Mouse (Mus musculus) limb, embryonic 15.5 days (tissue): ENCODE measurements around the gene Large1. TPM values are rescaled to one million over a fixed set of nuclear protein-coding genes. Genes with fewer than 3 reads are reported as not detected.

ENCODE experiments used
- ATAC-seq: fragments of 200-750 bp; cut with Nextera tagmentation; 2 replicates; pipeline ENCODE4 v1.8.0; 2017; ENCODE audit warnings: low read depth, moderate TSS enrichment; ENCODE audit not compliant: insufficient number of reproducible peaks, low FRiP score, low TSS enrichment
- H3K27ac ChIP-seq: fragments of 300-500 bp; sonication (generic); 2 replicates; pipeline ENCODE4 v1.5.1; 2015; ENCODE audit warnings: moderate library complexity, mild to moderate bottlenecking, inconsistent platforms
- H3K27me3 ChIP-seq: fragments of 300-500 bp; sonication (generic); 2 replicates; pipeline ENCODE4 v1.6.1; 2015; ENCODE audit warnings: inconsistent platforms
- H3K36me3 ChIP-seq: fragments of 300-500 bp; sonication (generic); 2 replicates; pipeline ENCODE4 v1.6.1; 2015; ENCODE audit warnings: inconsistent platforms
- H3K4me1 ChIP-seq: fragments of 300-500 bp; sonication (generic); 2 replicates; pipeline ENCODE4 v1.6.1; 2015; ENCODE audit warnings: inconsistent platforms
- H3K4me2 ChIP-seq: fragments of 300-500 bp; sonication (generic); 2 replicates; pipeline ENCODE4 v1.6.1; 2015; ENCODE audit warnings: mild to moderate bottlenecking, inconsistent platforms
- H3K4me3 ChIP-seq: fragments of 300-500 bp; sonication (generic); 2 replicates; pipeline ENCODE4 v1.5.1; 2015; ENCODE audit warnings: mild to moderate bottlenecking, inconsistent platforms
- H3K9ac ChIP-seq: fragments of 300-500 bp; sonication (generic); 2 replicates; pipeline ENCODE4 v1.6.1; 2015; ENCODE audit warnings: inconsistent platforms
- H3K9me3 ChIP-seq: fragments of 300-500 bp; sonication (generic); 2 replicates; pipeline ENCODE4 v1.6.1; 2016; ENCODE audit warnings: inconsistent platforms
- WGBS: fragments of 180-500 bp; shearing (Covaris S2); methylation state at CpG from one replicate; pipeline ENCODE4 v1.1.7; 2015; 5-methylcytosine and 5-hydroxymethylcytosine counted together
- polyA plus RNA-seq: library from polyadenylated mRNA; unstranded; fragments of >200 nt; fragmentation: Nextera tagmentation; extraction: Ambion mirVana; gene quantifications from 2 replicates; pipeline ENCODE4 v1.2.1, GENCODE M21; 2015

Gene Large1
- polyA plus RNA-seq, 1 experiment from 2014 or later: 6.9 TPM

- Histone ChIP-seq H3K27me3 (no peaks in the 10 kb centered on the region), H3K9ac (no peak overlapping the region), H3K4me2 (no peak overlapping the region), H3K36me3 (no peaks in the 10 kb centered on the region), H3K27ac (no peak overlapping the region), H3K4me1 (no peaks in the 10 kb centered on the region), H3K9me3 (no peaks in the 10 kb centered on the region), H3K4me3 (no peak overlapping the region)
- ATAC-seq: no peak
- WGBS: 71% methylated on average over 1 of the region's 1 CpGs
Observed at GRCm38 (mm10) chr8:73061410-73061809, 291.9 kb downstream of the Large1 start.

GRCm38 (mm10) chr8:73054726-73055125 is 298.6 kb downstream of the Large1 start:
- ATAC-seq: no peak
- H3K27ac ChIP-seq: no peak overlapping the region
- H3K27me3 ChIP-seq: no peaks in the 10 kb centered on the region
- H3K9ac ChIP-seq: no peak overlapping the region
- WGBS: 77% methylated on average over 1 of the region's 1 CpGs
- no peak overlapping the region for H3K4me2 ChIP-seq
- no peaks in the 10 kb centered on the region for H3K9me3 ChIP-seq
- no peaks in the 10 kb centered on the region for H3K36me3 ChIP-seq
- H3K4me3 ChIP-seq: no peak overlapping the region
- H3K4me1 ChIP-seq: no peaks in the 10 kb centered on the region

- WGBS: 88% methylated on average over 3 of the region's 3 CpGs
- no peaks in the 10 kb centered on the region for H3K4me1 ChIP-seq
- H3K9me3 ChIP-seq: no peaks in the 10 kb centered on the region
- no peak overlapping the region for H3K9ac ChIP-seq
- H3K27me3 ChIP-seq: no peaks in the 10 kb centered on the region
- no peak for ATAC-seq
- no peak overlapping the region for H3K4me3 ChIP-seq
- H3K27ac ChIP-seq: no peak overlapping the region
- no peak overlapping the region for H3K4me2 ChIP-seq
- no peaks in the 10 kb centered on the region for H3K36me3 ChIP-seq
Observed at GRCm38 (mm10) chr8:73053878-73054277, 299.5 kb downstream of the Large1 start.

GRCm38 (mm10) chr8:73052414-73052813 is 300.9 kb downstream of the Large1 start:
- Histone ChIP-seq H3K4me2 (no peak overlapping the region), H3K4me1 (no peaks in the 10 kb centered on the region), H3K9ac (no peak overlapping the region), H3K36me3 (no peaks in the 10 kb centered on the region), H3K27ac (no peak overlapping the region), H3K4me3 (no peak overlapping the region), H3K9me3 (no peaks in the 10 kb centered on the region), H3K27me3 (no peaks in the 10 kb centered on the region)
- ATAC-seq: no peak
- WGBS: 33% methylated on average over 1 of the region's 1 CpGs

DNA sequence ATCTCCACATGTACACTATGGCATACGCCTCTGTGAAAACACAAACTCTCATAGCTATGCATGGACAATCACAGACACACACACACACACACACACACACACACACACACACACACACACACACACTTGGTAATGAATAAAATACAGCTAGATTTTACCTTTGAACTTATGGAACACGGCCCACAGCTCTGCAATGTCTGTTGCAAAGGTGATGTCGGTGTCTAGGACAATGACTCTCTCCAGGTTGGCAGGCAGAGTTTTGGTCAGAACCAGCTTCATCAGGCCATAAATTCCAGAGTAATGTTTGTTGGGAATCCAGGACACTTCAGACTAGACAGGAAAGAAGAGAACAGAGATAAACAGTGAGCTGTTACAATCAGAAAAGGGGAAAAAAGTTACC is 305.2 kb downstream of the Large1 start:
- WGBS: 90% methylated on average over 3 of the region's 3 CpGs
- no peaks in the 10 kb centered on the region for H3K4me1 ChIP-seq
- no peak overlapping the region for H3K9ac ChIP-seq
- no peak overlapping the region for H3K27ac ChIP-seq
- no peak overlapping the region for H3K4me3 ChIP-seq
- H3K4me2 ChIP-seq: no peak overlapping the region
- H3K9me3 ChIP-seq: no peaks in the 10 kb centered on the region
- H3K36me3 ChIP-seq: no peaks in the 10 kb centered on the region
- no peak for ATAC-seq
- no peaks in the 10 kb centered on the region for H3K27me3 ChIP-seq

DNA sequence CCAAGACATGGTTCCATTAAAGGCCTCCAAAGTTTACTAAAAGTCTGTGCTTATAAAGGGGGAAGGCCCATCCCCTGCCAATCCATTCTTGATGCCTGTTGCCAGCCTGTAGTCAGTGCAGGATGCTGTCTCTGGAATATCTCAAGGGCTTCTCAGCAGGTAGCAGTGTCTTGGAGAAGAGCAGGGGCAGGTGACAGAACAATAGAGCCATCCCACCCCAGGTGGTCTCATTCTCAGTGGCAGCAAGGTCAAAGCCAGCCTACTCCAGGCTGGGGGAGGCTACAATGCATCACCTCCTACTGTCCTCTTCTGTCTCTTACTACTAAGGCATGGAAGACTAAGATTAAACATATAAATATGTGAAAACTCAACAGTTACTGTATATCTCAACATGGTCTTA is 323.6 kb downstream of the Large1 start:
- H3K9me3 ChIP-seq: no peaks in the 10 kb centered on the region
- H3K27me3 ChIP-seq: no peaks in the 10 kb centered on the region
- no peaks in the 10 kb centered on the region for H3K4me1 ChIP-seq
- no peak overlapping the region for H3K4me3 ChIP-seq
- no peak overlapping the region for H3K27ac ChIP-seq
- H3K4me2 ChIP-seq: no peak overlapping the region
- H3K9ac ChIP-seq: no peak overlapping the region
- no peaks in the 10 kb centered on the region for H3K36me3 ChIP-seq
- no peak for ATAC-seq

- Histone ChIP-seq H3K9ac (no peak overlapping the region), H3K9me3 (no peaks in the 10 kb centered on the region), H3K27ac (no peak overlapping the region), H3K4me2 (no peak overlapping the region), H3K4me1 (no peaks in the 10 kb centered on the region), H3K27me3 (no peaks in the 10 kb centered on the region), H3K36me3 (no peaks in the 10 kb centered on the region), H3K4me3 (no peak overlapping the region)
- ATAC-seq: no peak
- WGBS: 82% methylated on average over 1 of the region's 1 CpGs
Observed at GRCm38 (mm10) chr8:73018241-73018640, 335.1 kb downstream of the Large1 start.

DNA sequence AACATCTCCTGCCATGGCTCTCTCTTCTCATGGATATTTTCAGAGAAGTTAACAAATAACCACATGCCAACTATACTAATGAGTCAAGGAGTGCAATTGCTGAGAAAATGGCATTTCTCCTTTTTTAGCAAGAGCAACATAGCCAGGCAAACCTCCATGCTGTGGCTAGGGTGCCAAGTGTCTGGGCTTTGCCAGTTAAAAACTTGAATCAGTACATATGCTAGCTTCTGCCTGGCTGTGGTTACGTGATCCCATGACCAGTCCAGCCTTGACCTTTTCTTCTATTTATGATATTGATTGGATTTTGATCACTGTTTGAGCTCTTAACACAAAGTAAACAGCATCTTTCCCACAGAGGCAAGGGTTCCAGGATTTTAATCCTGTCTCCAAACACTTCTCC is 335.7 kb downstream of the Large1 start:
- Histone ChIP-seq H3K4me2 (no peak overlapping the region), H3K4me3 (no peak overlapping the region), H3K27me3 (no peaks in the 10 kb centered on the region), H3K9ac (no peak overlapping the region), H3K36me3 (no peaks in the 10 kb centered on the region), H3K27ac (no peak overlapping the region), H3K9me3 (no peaks in the 10 kb centered on the region), H3K4me1 (no peaks in the 10 kb centered on the region)
- 95% methylated on average over 1 of the region's 1 CpGs for WGBS
- no peak for ATAC-seq

DNA sequence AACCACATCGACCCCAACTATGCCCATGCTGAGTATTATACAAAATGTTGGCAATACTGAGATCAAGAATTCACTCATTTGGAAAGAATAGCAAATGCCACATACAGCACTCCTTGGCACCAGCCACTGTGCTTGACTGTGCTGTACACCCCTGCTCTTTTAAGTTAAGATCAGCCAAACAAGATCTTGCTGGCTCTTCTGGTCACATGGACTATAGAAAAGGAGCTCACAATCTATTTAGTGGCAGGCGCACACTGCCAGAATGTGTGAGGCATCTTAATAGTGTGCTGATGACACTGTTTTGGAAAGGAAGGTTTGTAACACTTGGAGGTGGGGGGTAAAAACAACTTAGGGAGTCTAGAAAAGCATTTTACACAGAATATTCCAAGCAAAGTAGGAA is 337.0 kb downstream of the Large1 start:
- H3K9me3 ChIP-seq: no peaks in the 10 kb centered on the region
- H3K27me3 ChIP-seq: no peaks in the 10 kb centered on the region
- no peak overlapping the region for H3K9ac ChIP-seq
- no peak overlapping the region for H3K4me3 ChIP-seq
- H3K36me3 ChIP-seq: no peaks in the 10 kb centered on the region
- H3K4me1 ChIP-seq: no peaks in the 10 kb centered on the region
- H3K4me2 ChIP-seq: no peak overlapping the region
- no peak for ATAC-seq
- 90% methylated on average over 2 of the region's 2 CpGs for WGBS
- H3K27ac ChIP-seq: no peak overlapping the region

GRCm38 (mm10) chr8:73007489-73007888 is 345.9 kb downstream of the Large1 start:
- Histone ChIP-seq H3K27me3 (no peaks in the 10 kb centered on the region), H3K4me2 (no peak overlapping the region), H3K36me3 (no peaks in the 10 kb centered on the region), H3K4me3 (no peak overlapping the region), H3K9me3 (no peaks in the 10 kb centered on the region), H3K9ac (no peak overlapping the region), H3K4me1 (no peaks in the 10 kb centered on the region), H3K27ac (no peak overlapping the region)
- 44% methylated on average over 2 of the region's 2 CpGs for WGBS
- ATAC-seq: no peak

DNA sequence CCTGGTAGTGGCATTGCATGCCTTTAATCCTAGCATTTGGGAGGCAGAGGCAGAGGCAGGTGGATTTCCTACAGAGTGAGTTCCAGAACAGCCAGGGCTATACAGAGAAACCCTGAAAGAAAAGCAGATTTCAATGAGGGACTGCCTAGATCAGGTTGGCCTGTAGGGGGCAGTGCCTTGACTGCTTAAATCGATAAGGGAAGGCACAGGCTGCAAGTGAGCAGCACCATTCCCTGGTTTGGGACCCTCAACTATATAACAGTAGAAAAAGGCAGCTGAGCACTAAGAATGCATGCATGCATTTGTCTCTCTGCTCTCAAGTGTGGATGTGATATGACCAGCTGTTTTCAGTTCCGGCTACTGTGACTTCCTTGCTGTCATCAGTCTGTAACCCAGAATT is 349.5 kb downstream of the Large1 start:
- H3K36me3 ChIP-seq: no peaks in the 10 kb centered on the region
- no peak overlapping the region for H3K4me2 ChIP-seq
- WGBS: 47% methylated on average over 2 of the region's 2 CpGs
- no peak overlapping the region for H3K27ac ChIP-seq
- H3K27me3 ChIP-seq: no peaks in the 10 kb centered on the region
- no peak overlapping the region for H3K9ac ChIP-seq
- no peaks in the 10 kb centered on the region for H3K9me3 ChIP-seq
- no peaks in the 10 kb centered on the region for H3K4me1 ChIP-seq
- H3K4me3 ChIP-seq: no peak overlapping the region
- no peak for ATAC-seq

DNA sequence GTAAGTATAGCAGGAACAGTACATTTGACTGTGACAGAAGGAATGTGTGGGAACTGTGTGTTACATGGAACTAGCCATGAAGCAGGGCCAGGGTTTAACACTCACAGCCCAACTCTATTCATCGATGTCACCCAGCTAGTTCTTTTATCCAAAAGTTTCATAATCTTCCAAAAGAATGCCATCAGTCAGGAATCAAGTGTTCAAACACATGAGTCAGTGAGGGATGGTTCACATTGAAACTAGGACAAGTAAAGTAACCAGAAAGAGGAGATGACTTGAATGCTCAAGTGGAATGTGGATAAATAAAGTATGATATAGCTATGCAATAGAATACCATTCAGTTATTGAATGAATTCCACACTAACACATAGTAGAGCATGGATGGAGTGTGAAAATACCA is 359.5 kb downstream of the Large1 start:
- Histone ChIP-seq H3K9me3 (no peaks in the 10 kb centered on the region), H3K4me2 (no peak overlapping the region), H3K4me1 (no peaks in the 10 kb centered on the region), H3K4me3 (no peak overlapping the region), H3K9ac (no peak overlapping the region), H3K27me3 (no peaks in the 10 kb centered on the region), H3K36me3 (no peaks in the 10 kb centered on the region), H3K27ac (no peak overlapping the region)
- no peak for ATAC-seq
- WGBS: 95% methylated on average over 1 of the region's 1 CpGs

GRCm38 (mm10) chr8:72990425-72990824 is 362.9 kb downstream of the Large1 start:
- Histone ChIP-seq H3K27me3 (no peaks in the 10 kb centered on the region), H3K9me3 (no peaks in the 10 kb centered on the region), H3K4me1 (no peaks in the 10 kb centered on the region), H3K4me3 (no peak overlapping the region), H3K27ac (no peak overlapping the region), H3K4me2 (no peak overlapping the region), H3K36me3 (no peaks in the 10 kb centered on the region), H3K9ac (no peak overlapping the region)
- ATAC-seq: no peak
- WGBS: 77% methylated on average over 2 of the region's 2 CpGs
